Mouse (Mus musculus) testis, postnatal 10 days (tissue): ENCODE data around the gene Cfap100.

Experiments
- DNase-seq: peaks from one replicate; pipeline ENCODE4 v3.0.0; 2021; ENCODE audit warnings: low spot score

Gene Cfap100

DNA sequence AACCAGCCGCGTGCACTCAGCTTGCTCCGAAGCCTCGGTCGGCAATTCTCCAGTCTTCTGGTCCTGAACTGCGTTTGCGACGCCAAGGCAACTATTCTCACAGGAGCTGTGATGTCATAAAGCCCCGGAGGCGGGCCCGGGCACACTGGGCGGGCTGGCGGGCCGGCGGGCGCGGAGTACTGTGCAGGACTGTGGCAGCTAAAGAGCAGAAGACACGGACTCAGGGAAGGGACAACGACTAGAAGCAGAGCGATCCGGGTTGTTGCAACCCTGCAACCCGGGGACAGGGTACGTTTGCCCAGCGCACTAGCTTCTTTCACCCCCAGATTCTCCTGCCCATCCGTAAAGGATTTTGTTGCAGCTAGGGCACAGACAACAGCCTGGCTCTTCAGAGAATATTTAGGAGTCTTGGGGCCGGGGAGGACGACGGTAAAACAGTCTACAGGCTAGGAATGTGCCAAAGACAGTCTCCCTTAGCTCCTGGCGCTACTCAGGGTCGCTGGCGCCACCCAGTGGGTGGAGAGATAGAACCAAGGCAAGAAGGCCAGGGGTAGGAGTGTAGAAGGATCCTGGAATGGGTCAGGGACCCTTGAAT is at the start of gene Cfap100:
Gene Cfap100, minus strand, starts transcription at position 418 of the 595 bp plus-strand sequence.
- peak; percentile 84 for DNase-seq

DNA sequence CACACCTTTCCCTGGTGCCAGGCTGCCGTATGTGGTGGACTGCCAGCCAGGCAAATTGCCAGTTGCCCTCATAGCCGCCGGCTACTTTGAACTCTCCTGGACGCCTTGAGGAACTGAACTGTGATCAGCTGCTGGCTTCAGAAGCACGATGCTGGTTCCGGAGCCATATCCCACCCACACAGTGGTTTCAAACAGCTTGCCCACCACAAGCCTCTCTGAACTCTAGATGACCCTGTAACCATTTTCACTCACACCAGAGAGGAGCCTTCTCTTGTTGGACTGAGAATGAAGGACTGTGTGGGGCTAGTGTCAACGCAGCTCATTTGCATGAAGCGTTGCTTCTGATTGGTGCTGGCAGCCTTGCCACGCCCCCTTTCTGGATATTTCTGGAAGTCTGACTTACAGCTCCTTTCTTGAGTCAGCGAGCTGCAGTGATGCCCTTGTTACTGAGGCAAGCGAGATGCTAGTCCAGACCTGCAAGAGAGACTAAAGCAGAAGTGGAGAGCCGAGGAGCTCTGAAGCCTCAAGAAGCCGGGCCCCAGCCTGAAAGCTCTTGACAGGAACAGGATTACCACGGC is 48.4 kb upstream of the Cfap100 start:
- DNase-seq = no peak

DNA sequence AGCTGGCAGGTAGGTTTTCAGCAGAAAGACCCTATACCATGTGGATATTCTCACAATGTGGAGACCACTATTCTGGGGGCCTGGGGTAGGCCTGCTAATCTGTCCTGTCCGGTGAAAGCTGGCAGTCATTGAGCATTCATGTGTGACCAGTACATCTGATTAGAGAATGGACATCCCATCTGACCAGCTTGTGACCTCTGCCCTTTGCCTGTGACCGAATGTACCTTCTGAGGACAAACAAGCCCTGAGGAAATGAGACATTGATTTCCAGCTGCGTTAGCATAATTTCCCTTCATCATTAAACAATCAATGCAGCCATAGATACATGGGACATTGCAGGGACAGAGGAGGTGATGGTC is 47.2 kb upstream of the Cfap100 start:
- no peak for DNase-seq

DNA sequence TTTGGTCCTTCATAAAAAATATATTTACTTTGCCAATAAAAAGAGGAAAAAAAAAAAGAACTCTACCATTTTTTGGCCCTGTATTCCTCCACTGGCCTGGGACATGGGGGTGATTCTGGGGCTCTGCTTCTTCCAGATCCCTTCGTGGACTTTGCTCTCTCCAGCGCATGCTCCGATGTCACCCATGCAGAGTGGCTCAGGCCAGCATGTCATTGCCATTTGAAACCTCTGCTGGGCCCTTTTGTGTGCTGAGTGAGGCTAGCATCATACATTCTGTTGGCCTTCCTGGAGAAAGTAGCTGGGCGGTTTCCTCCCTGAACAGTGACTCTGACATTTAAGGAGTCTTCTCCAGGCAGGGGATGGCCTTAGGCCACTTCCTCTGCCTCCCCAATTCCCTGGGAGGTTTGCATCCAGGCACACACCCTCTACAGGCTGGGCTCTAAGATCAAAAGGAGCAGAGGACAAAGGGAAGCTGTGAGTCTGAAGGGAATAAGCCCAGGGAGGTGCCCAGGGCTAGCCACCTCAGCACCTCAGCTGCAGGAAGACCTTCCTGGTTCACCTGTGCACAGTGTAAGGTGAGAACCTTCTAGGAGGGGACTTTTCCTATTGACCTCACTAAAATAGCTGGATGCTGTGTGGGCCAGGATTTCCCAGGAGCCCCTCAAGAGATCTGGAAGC is 46.7 kb upstream of the Cfap100 start:
- DNase-seq = no peak

- no peak for DNase-seq
Observed at GRCm38 (mm10) chr6:90474361-90474750, 45.8 kb upstream of the Cfap100 start.

- no peak for DNase-seq
Observed at GRCm38 (mm10) chr6:90473630-90474360, 45.2 kb upstream of the Cfap100 start.

- DNase-seq = no peak
Observed at GRCm38 (mm10) chr6:90472697-90473096, 44.1 kb upstream of the Cfap100 start.

GRCm38 (mm10) chr6:90472079-90472478 is 43.5 kb upstream of the Cfap100 start:
- DNase-seq = no peak

DNA sequence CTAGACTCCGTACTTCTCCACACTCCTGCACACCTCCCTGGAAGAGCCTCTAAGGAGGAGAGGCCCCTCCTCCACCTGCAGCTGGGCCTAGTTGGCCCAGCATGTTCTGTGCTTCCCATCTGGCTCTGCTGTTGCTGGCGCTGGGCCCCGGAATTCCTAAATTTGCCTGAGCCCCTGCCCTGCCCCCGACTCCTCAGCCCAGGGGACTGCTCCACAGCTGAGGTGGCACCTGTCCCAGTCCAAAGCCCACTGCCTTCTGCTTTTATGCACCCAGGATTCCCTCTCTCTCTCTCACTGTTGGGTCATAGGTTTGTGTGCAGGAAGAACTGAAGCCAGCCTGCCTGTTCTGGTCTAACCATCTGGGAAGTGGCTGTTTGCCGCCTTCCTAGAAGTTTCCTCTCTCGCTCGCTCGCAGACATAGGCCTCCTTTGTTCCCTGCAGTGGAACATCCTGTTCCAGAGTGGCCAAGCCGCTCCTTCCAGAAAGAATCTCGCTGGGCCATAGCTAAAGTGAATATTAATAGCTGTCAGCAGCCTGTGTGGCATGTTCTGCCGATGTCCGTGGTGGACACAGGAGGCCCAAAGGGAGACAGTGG is 42.4 kb upstream of the Cfap100 start:
- peak; percentile 79 for DNase-seq

DNA sequence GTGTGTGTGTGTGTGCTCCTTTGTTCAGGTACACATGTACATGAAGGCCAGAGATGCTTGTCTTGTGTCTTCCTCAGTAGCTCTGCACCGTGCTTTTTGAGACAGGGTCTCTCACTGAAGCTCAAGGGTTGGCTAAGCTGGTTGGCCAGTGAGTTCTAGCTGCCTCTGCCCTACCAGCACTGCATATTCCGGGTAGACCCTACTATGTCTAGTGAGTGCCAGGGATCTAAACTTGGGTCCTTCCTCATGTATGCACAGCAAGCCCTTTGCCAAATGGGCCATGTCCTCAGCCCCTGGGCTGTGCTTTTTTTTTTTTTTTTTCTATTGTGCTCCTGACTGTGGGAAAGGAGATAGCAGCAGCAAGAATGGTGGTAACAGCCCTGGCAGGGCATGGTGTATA is 41.7 kb upstream of the Cfap100 start:
- DNase-seq = no peak

DNA sequence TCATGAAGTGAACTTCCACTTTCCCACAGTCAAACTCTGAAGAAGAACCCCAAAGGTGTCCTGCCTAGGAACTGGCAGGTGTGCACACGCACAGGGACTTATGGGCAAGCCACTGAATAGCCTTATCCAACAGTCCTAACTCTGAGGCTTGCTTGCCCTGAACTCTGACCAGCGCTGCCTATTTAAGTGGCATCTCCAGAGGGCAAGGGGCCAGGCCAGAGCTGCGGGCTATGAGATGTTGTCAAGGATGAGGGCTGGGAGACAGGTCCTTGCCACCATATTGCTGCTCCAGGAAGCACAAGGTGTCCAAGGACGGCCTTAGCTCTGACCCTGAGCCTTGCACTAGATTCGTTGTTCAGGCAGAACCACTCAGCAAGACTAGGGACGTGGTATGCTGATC is 40.4 kb upstream of the Cfap100 start:
- no peak for DNase-seq

GRCm38 (mm10) chr6:90468216-90468615 is 39.6 kb upstream of the Cfap100 start:
- no peak for DNase-seq

DNA sequence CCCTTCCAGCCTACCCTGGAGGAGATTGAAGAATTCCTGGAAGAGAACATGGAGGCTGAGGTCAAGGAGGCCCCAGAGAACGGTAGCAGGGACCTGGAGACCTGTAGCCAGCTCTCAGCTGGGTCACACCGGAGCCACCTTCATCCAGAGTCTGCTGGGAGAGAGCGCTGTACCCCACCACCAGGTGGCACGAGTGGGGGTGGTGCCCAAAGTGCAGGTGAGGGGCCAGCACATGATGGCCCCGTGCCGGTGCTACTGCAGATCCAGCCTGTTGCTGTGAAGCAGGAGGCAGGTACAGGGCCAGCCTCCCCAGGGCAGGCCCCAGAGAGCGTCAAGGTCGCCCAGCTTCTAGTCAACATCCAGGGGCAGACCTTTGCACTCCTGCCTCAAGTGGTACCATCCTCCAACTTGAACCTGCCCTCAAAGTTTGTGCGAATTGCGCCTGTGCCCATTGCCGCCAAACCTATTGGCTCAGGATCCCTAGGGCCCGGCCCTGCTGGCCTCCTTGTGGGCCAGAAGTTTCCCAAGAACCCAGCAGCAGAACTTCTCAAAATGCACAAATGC is 38.3 kb upstream of the Cfap100 start:
- no peak for DNase-seq

DNA sequence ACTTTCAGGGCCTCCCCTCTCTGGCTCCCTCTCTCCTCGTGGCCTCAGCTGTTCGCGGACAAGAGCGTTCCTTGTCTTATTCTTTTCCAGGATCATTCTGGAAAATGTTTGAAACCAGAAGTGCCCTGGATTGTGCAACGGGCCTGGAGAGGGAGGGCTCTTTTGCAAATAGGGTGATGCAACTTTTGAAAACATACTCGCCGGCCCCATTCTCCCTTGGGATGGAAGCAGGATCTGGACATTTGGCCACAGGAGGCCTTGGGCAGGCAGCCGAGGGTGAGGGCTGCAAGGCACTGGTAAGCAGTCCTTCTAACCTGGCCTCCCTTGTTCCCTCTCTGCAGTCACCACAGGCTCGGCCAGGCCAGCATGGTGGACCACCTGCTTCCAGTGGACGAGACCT is 37.5 kb upstream of the Cfap100 start:
- DNase-seq = no peak

- DNase-seq = no peak
Observed at GRCm38 (mm10) chr6:90465028-90465640, 36.5 kb upstream of the Cfap100 start.

- no peak for DNase-seq
Observed at GRCm38 (mm10) chr6:90463890-90464421, 35.4 kb upstream of the Cfap100 start.

GRCm38 (mm10) chr6:90463228-90463862 is 34.7 kb upstream of the Cfap100 start:
- peak; percentile 95 for DNase-seq

GRCm38 (mm10) chr6:90462841-90463227 is 34.2 kb upstream of the Cfap100 start:
- DNase-seq = peak; percentile 60

DNA sequence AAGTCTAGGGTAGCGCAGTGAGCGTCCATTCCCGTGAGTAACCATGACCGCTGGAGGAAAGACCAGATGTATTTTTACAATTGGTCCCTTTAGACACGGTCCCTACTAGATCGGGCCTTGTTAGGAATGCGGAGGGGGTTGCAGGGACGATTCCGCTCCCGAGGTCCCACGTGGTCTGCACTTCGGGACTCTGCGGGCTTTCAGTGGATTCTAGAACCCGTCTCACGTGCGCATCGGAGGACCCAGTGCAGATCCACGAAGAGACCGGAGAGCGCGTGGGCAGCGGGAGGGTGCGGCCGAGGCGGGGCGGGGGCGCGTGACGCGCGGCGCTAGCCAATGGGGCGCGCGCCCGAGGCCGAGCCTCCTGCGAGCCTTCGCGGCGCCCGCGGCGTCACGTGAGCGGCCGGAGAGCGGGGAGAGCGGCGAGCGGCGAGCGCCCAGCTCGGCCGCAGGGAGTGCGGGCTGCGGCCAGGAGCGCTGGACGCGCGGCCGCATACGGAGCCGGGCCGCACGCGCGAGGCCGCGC is 33.6 kb upstream of the Cfap100 start, which contains the start of gene Klf15:
Gene Klf15, plus strand, starts transcription at position 396 of the 526 bp plus-strand sequence.
- DNase-seq = peak; percentile 88

DNA sequence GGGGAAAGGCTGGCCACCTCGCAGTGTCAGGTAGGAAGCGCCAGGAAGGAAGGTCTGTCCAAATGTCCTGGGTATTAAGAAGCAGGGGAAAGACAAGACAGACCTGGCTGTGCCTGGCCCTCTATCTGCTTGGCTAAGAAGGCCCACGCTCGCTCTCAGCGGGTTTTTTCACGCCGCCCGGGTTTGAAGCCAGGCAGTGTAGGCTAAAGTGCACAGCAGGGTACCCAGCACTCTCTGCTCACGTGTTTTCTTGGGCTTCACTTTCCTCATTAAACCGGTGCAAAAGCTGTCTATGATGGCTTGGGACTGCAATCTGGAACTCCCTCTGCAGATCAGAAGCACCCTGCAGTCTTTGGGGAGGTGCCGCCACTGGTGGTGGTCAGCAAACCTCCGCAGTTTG is 33.2 kb upstream of the Cfap100 start:
- no peak for DNase-seq

- DNase-seq = no peak
Observed at GRCm38 (mm10) chr6:90461181-90461580, 32.6 kb upstream of the Cfap100 start.
